Mouse (Mus musculus) neural tube, embryonic 12.5 days (tissue): ENCODE measurements around the gene Slc16a8. TPM values are rescaled to one million over a fixed set of nuclear protein-coding genes. Genes with fewer than 3 reads are reported as not detected.

Experiments used
- ATAC-seq: fragments of 200-750 bp; cut with Nextera tagmentation; 2 replicates; pipeline ENCODE4 v1.8.0; 2017; ENCODE audit warnings: low read depth, mild to moderate bottlenecking, moderate TSS enrichment, moderate library complexity; ENCODE audit not compliant: low FRiP score
- H3K27ac ChIP-seq: fragments of 300-500 bp; sonication (generic); 2 replicates; pipeline ENCODE4 v1.5.1; 2016
- H3K27me3 ChIP-seq: fragments of 300-500 bp; sonication (generic); replicated peaks from 2 replicates; pipeline ENCODE4 v1.6.1; 2016; ENCODE audit warnings: mild to moderate bottlenecking
- H3K36me3 ChIP-seq: fragments of 300-500 bp; sonication (generic); 2 replicates; pipeline ENCODE4 v1.6.1; 2016; ENCODE audit warnings: mild to moderate bottlenecking
- H3K4me1 ChIP-seq: fragments of 300-500 bp; sonication (generic); 2 replicates; pipeline ENCODE4 v1.6.1; 2016
- H3K4me2 ChIP-seq: fragments of 300-500 bp; sonication (generic); replicated peaks from 2 replicates; pipeline ENCODE4 v1.6.1; 2016; ENCODE audit warnings: mild to moderate bottlenecking
- H3K4me3 ChIP-seq: fragments of 300-500 bp; sonication (generic); 2 replicates; pipeline ENCODE4 v1.5.1; 2016
- H3K9ac ChIP-seq: fragments of 300-500 bp; sonication (generic); 2 replicates; pipeline ENCODE4 v1.6.1; 2016; ENCODE audit warnings: mild to moderate bottlenecking
- H3K9me3 ChIP-seq: fragments of 300-500 bp; sonication (generic); 2 replicates; pipeline ENCODE4 v1.6.1; 2016; ENCODE audit warnings: mild to moderate bottlenecking
- WGBS: fragments of 180-500 bp; shearing (Covaris S2); methylation state at CpG from one replicate; pipeline ENCODE4 v1.1.7; 2016; 5-methylcytosine and 5-hydroxymethylcytosine counted together
- polyA plus RNA-seq: library from polyadenylated mRNA; unstranded; fragments of >200 nt; fragmentation: Nextera tagmentation; extraction: Ambion mirVana; gene quantifications from 2 replicates; pipeline ENCODE4 v1.2.1, GENCODE M21; 2016

The Slc16a8 gene
- polyA plus RNA-seq, 1 experiment from 2014 or later, result 0.14 TPM

DNA sequence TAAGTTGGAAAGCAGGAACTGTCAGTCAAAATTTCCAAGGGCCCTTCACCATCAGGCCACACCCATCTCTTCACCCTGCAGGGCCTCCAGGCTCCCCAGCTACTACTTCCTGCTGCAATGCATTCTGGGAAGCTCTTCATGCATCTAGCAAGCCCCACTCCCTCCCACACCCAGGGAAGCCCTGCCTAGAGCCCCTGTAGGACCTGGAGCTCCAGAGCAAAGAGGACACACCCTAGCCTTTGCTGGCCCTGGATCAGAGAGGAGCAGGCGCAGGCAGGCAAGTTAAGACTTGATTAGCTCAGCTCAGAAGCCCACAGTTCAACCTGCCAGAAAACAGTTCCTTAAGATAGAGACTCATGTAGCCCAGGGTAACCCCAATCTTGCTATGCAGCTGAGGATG is 26.8 kb upstream of the Slc16a8 start:
- Histone ChIP-seq H3K27ac (no peak overlapping the region), H3K36me3 (peaks cover 5% of the 10 kb centered on the region; the same call in 1 of the 2 replicates), H3K27me3 (no peaks in the 10 kb centered on the region), H3K9ac (no peak overlapping the region), H3K4me3 (no peak overlapping the region), H3K9me3 (peaks cover 3% of the 10 kb centered on the region; the same call in 1 of the 2 replicates), H3K4me1 (no peaks in the 10 kb centered on the region), H3K4me2 (no peak overlapping the region)
- no peak for ATAC-seq
- 90% methylated on average over 1 of the region's 1 CpGs for WGBS

DNA sequence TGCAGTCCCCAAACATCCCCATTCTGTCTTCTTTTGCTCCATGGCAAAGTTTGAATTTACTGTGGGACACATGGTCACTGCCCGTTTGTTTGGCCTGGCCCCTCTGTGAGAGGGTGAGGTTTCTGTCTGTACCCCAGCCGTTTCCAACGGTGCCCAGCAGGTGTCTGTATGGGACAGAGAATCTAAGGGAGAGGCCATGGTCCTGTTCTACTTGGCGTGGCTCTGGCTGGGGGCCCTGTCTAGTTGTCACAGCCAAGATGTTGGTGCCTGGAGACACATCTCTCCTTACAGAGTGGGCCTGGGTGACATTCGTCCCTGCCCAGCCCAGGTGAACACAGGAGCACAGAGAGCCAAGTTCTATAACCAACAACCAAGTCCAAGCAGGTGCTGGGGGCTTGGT is 26.3 kb upstream of the Slc16a8 start:
- 69% methylated on average over 5 of the region's 5 CpGs for WGBS
- no peak for ATAC-seq
- Histone ChIP-seq H3K27ac (no peak overlapping the region), H3K36me3 (no peaks in the 10 kb centered on the region; the same call in 1 of the 2 replicates), H3K9me3 (peaks cover 3% of the 10 kb centered on the region; the same call in 1 of the 2 replicates), H3K27me3 (no peaks in the 10 kb centered on the region), H3K4me1 (no peaks in the 10 kb centered on the region), H3K4me2 (no peak overlapping the region), H3K4me3 (no peak overlapping the region), H3K9ac (no peak overlapping the region)

DNA sequence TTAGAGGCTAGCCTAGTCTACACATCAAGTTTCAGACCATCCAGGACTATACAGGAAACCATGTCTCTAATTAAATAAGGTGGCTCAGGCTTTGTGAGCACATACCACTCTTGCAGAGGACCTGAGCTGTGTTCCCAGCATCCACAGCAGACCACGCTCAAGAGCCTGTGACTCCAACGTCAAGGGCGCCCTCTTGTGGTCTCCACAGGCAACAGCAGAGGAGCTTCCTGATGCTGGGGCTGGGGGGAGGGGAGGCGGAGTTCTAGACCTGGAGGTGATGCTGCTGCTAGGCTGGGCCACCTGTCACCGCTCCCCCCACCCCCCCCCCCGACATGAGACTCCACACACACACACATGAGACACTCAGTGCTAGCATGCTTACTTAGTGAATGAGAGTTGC is 25.6 kb upstream of the Slc16a8 start:
- Histone ChIP-seq H3K4me2 (no peak overlapping the region), H3K4me3 (no peak overlapping the region), H3K36me3 (no peaks in the 10 kb centered on the region), H3K9me3 (peaks cover 3% of the 10 kb centered on the region; the same call in 1 of the 2 replicates), H3K4me1 (no peaks in the 10 kb centered on the region), H3K27me3 (no peaks in the 10 kb centered on the region), H3K27ac (no peak overlapping the region), H3K9ac (no peak overlapping the region)
- WGBS, result 30% methylated on average over 6 of the region's 6 CpGs
- ATAC-seq, result no peak

DNA sequence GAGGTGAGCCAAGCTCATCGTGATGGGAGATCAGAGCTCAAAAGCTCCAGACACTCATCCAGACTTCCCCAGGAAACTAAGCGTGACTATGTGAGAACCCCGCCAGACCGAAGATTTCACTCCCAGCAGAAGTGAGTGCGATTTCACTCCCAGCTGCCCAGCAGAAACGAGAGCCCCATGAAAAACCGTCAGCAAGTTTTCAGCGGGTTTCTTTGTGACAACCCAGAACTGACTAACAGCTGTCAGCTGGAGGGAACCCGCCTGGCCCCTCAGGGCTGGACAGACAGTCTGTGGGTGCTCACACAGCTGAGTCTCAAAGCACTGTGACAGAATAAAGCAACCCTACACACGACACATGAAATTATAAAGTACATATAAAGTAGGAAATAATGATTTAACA is 23.2 kb upstream of the Slc16a8 start:
- Histone ChIP-seq H3K36me3 (no peaks in the 10 kb centered on the region), H3K9ac (no peak overlapping the region), H3K4me3 (no peak overlapping the region), H3K27ac (no peak overlapping the region), H3K9me3 (peaks cover 3% of the 10 kb centered on the region; the same call in 1 of the 2 replicates), H3K4me2 (no peak overlapping the region), H3K4me1 (peaks cover 3% of the 10 kb centered on the region; the same call in 1 of the 2 replicates), H3K27me3 (peaks cover 5% of the 10 kb centered on the region; the same call in 1 of the 2 replicates)
- ATAC-seq, result no peak
- WGBS, result 70% methylated on average over 10 of the region's 10 CpGs

DNA sequence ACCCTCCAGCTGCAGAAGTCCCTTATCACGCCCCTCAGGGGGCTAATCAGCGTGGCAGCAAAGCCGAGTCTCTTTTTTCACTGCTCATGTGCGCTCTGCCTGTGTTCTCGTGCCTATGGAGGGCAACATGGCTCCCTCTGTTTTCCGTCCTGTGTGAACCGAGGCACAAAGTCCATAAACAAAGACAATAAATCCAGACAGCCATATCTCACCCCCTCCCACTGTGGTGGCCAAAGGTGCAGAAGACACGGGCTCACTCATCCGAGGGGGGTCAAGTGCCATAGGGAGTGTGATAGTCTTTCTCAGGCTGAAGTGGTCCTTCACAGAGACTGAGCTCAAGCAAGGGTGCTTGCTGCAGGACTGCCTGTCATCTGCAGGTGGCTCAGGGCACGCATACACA is 18.5 kb upstream of the Slc16a8 start:
- Histone ChIP-seq H3K36me3 (no peaks in the 10 kb centered on the region), H3K4me2 (no peak overlapping the region), H3K4me3 (no peak overlapping the region), H3K27ac (no peak overlapping the region), H3K9me3 (0 out of 2 replicates have a peak, but pooled peaks cover 3% of the 10 kb centered on the region), H3K27me3 (peaks cover 12% of the 10 kb centered on the region), H3K4me1 (peaks cover 9% of the 10 kb centered on the region; the same call in 1 of the 2 replicates), H3K9ac (no peak overlapping the region)
- 38% methylated on average over 10 of the region's 10 CpGs for WGBS
- no peak for ATAC-seq

DNA sequence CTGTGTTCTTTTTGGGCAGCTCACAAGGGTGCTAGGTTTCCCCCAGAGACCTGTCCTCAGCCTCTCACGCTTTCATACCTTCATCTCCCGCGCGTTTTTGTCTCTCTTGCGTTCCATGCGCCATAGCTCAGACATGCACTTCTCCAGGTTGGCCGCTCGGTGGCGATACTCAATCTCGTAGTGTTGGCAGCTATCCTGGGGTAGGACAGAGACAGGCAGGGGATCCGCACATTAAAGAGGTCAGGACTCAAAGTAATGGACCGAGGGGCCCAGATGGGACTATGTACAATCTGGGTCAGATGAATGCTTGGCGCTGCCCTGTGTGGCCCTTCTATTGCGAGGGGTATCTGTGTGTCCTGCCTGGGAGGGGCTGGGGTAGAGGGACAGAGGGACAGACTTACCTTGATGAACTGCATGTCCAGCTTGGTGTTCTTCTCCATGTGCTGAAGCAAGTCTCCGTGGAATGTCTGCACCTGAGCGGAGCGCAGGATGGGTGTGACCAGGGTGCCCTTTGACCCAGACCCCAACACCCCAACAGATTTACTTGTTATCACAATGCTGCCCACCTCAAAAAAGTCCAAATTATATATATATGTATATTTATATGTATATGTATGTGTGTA is 16.7 kb upstream of the Slc16a8 start:
- ATAC-seq, result peak; percentile 56; the same call in 1 of the 2 replicates
- no peaks in the 10 kb centered on the region for H3K9me3 ChIP-seq
- peak overlapping the region; percentile 75 for H3K4me2 ChIP-seq
- H3K27me3 ChIP-seq, result peaks cover 12% of the 10 kb centered on the region
- H3K36me3 ChIP-seq, result no peaks in the 10 kb centered on the region
- peak overlapping the region; percentile 35 for H3K4me3 ChIP-seq
- H3K27ac ChIP-seq, result no peak overlapping the region
- WGBS, result 16% methylated on average over 17 of the region's 17 CpGs
- 0 out of 2 replicates have a peak overlapping the region, but pooled peaks have one; percentile 26 for H3K9ac ChIP-seq
- peaks cover 9% of the 10 kb centered on the region; the same call in 1 of the 2 replicates for H3K4me1 ChIP-seq

DNA sequence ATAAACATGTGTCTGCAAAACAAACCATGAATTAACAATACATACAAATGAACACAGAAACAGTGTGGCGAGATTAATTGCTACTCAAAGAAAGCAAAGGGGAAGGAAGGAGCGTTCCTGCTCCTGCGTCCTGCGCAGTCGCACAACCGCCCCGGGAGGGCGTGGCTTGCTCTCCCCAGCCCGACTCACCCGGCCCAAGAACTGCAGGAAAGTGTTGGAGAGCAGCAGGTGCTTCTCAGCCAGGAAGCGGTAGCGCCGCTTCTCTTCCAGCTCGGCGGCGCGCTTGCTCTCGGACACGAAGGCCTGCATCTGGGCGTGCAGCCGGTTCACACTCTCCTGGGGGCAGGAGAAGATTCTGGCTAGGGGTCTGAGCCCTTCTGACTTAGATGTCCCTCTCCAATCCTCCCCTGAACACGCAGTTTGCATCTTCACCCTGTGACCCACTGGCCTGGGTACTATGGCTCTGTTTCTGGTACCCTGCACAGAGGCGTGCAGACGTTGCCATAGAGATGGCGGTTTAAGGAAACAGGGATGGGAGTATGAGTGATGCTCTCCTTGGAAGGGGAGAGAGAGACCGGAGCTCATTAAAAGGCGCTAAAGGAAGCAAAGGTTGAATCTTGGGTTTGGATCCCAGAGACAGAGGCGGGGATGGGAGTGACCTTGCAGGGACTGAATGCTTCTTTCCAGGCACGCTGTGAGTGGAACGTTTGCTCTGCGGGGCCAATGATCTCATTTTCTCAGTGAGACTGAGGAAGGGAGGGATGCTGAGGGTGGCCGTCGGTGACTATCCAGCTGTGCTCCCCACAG is 16.0 kb upstream of the Slc16a8 start:
- H3K4me3 ChIP-seq, result peak overlapping the region; percentile 35
- WGBS, result 2% methylated on average over 33 of the region's 33 CpGs
- H3K27me3 ChIP-seq, result peaks cover 12% of the 10 kb centered on the region
- ATAC-seq, result peak; percentile 50; the same call in 1 of the 2 replicates
- H3K36me3 ChIP-seq, result no peaks in the 10 kb centered on the region
- H3K9ac ChIP-seq, result peak overlapping the region; percentile 41
- peaks cover 9% of the 10 kb centered on the region; the same call in 1 of the 2 replicates for H3K4me1 ChIP-seq
- H3K4me2 ChIP-seq, result peak overlapping the region; percentile 75
- no peak overlapping the region for H3K27ac ChIP-seq
- H3K9me3 ChIP-seq, result no peaks in the 10 kb centered on the region

DNA sequence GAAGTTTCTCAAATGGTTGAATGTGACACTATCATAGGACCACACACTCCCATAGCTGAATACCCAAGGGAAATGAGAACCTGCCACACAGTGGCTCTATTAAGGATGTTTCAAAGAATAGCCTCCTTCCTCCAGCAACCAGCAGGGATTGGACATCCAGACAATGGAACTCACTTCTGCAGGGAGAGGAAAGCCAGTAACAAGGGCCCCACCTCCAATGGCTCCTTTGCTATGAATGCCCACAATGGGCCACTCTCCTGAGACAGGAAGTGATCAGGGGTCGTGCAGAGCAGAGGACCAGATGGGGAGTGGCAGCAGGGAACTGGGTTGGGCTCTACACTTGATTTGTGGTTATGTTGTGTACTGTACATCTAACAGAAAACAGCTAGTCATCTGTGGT is 14.0 kb upstream of the Slc16a8 start:
- no peak for ATAC-seq
- Histone ChIP-seq H3K27me3 (peaks cover 11% of the 10 kb centered on the region), H3K4me3 (no peak overlapping the region), H3K9me3 (no peaks in the 10 kb centered on the region), H3K36me3 (no peaks in the 10 kb centered on the region), H3K4me1 (peaks cover 9% of the 10 kb centered on the region; the same call in 1 of the 2 replicates), H3K9ac (no peak overlapping the region), H3K27ac (no peak overlapping the region), H3K4me2 (no peak overlapping the region)
- WGBS, result 27% methylated on average over 1 of the region's 1 CpGs

DNA sequence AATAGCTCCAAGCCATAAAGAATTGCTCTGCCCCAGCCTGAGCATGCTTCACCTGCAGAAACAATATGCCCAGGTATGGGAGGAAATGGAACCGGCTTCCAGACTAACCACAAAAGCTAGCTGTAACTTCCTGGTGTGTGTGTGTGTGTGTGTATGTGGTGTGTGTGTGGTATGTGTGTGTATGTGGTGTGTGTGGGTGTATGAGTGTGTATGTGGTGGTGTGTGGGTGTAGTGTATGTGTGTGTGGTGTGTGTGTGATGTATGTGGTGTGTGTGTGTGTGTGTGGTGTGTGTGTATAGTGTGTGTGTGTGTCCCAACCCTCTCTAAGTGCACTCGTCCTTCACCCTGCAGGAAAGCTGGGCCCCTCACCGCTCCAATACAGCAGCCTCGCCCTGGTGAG is 10.8 kb upstream of the Slc16a8 start:
- 73% methylated on average over 4 of the region's 4 CpGs for WGBS
- ATAC-seq, result no peak
- Histone ChIP-seq H3K36me3 (no peaks in the 10 kb centered on the region), H3K4me1 (peaks cover 18% of the 10 kb centered on the region), H3K27me3 (peaks cover 35% of the 10 kb centered on the region), H3K4me2 (no peak overlapping the region), H3K27ac (no peak overlapping the region), H3K9me3 (no peaks in the 10 kb centered on the region), H3K9ac (no peak overlapping the region), H3K4me3 (no peak overlapping the region)

DNA sequence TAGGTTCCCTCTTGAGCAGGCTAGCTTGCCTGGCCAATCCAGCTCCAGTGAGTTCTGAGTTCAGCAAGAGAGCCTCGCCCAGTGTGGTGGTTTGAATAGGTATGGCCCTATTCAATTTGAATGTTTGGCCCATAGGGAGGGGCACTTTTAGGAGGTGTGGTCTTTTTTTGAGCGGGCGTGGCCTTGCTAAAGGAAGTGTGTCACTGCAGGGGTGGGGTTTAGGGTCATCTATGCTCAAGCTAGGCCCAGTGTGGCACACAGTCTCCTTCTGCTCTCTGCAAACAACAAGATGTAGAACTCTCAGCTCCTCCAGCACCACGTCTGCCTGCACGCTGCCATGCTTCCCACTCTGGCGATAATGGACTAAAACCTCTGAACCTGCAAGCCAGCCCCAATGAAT is 9.2 kb upstream of the Slc16a8 start:
- no peaks in the 10 kb centered on the region for H3K36me3 ChIP-seq
- no peak overlapping the region for H3K9ac ChIP-seq
- H3K4me2 ChIP-seq, result no peak overlapping the region
- H3K4me3 ChIP-seq, result no peak overlapping the region
- H3K27ac ChIP-seq, result no peak overlapping the region
- peaks cover 51% of the 10 kb centered on the region for H3K27me3 ChIP-seq
- ATAC-seq, result no peak
- H3K4me1 ChIP-seq, result peaks cover 18% of the 10 kb centered on the region
- H3K9me3 ChIP-seq, result no peaks in the 10 kb centered on the region
- WGBS, result 90% methylated on average over 6 of the region's 6 CpGs

DNA sequence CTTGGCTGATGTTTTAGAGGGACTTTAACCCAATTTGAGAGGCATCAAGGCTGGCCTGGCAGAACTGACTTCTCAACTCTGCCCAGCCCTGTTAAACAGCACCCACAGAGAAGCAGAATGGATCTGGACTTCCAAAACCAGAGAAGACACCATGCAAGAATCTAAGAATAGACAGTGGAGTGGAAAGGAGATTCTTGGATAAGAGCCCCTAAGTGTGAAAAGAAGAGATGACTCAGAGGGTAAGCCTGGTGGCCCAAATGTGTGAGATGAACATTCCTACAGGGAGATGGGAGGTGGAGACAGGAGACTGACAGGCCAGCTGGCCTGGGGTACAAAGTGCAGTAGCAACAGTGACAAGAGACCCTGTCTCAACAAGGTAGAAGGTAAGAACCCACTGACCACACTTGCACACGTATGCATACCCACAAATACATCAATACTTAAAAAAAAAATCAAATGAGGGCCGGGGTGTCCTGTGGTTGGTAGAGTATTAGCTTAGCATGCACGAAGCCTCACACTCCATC is 8.3 kb upstream of the Slc16a8 start:
- H3K4me2 ChIP-seq, result no peak overlapping the region

DNA sequence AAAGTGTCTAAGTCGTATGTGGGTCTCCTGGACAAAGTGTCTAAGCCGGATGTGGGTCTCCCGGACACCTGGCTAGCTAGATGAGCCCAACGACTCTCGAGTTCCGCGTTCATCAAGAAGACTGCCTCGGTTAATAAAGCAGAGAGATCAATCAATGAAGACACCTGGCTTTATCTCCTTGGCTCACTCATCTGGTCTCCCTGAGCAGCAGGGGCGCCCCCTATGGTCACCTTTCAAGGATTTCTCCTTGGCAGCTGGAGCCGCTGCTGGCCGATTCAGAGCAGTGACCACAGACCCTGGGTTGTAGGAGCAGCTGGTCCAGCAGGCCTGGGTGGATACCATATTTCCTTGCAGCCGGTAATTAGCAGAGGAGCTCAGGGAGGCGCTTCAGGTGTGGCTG is 7.8 kb upstream of the Slc16a8 start:
- 24% methylated on average over 13 of the region's 13 CpGs for WGBS
- Histone ChIP-seq H3K36me3 (no peaks in the 10 kb centered on the region), H3K9me3 (no peaks in the 10 kb centered on the region), H3K4me3 (no peak overlapping the region), H3K9ac (no peak overlapping the region), H3K27me3 (peaks cover 57% of the 10 kb centered on the region), H3K4me2 (peak overlapping the region; percentile 100), H3K27ac (no peak overlapping the region), H3K4me1 (peaks cover 18% of the 10 kb centered on the region)
- no peak for ATAC-seq

More for the DNA sequence above, 8.3 kb upstream of the Slc16a8 start:
- Histone ChIP-seq H3K4me3 (no peak overlapping the region), H3K9ac (no peak overlapping the region), H3K36me3 (no peaks in the 10 kb centered on the region), H3K27me3 (peaks cover 57% of the 10 kb centered on the region), H3K9me3 (no peaks in the 10 kb centered on the region), H3K27ac (no peak overlapping the region), H3K4me1 (peaks cover 18% of the 10 kb centered on the region)
- no peak for ATAC-seq
- WGBS, result 93% methylated on average over 3 of the region's 3 CpGs
